Mouse (Mus musculus): ENCODE data around the gene Ceacam1. TPM values are rescaled to one million over a fixed set of nuclear protein-coding genes. Genes with fewer than 3 reads are reported as not detected.
A peak's percentile ranks its signal among the peaks of the same experiment; 100 is the strongest.
"Not testable (repeated sequence)": the region's sequence is repeated elsewhere in the genome, so short reads cannot be mapped to it uniquely, and the experiment has no call there.

The Ceacam1 gene
- total and polyA plus RNA-seq, 3 experiments = 8.4 to 45.0 (median 9.5) TPM

GRCm38 (mm10) chr7:25439978-25440815, 37.2 kb downstream of the Ceacam1 start:
- no peak for DNase-seq

- DNase-seq = no peak
These were observed 38.1 kb downstream of the Ceacam1 start for GRCm38 (mm10) chr7:25439124-25439822.

- DNase-seq = no peak
These were observed 40.7 kb downstream of the Ceacam1 start for GRCm38 (mm10) chr7:25436704-25437103.

- peak; percentile 23 for DNase-seq
These were observed 41.2 kb downstream of the Ceacam1 start for GRCm38 (mm10) chr7:25436226-25436625.

- no peak for DNase-seq
These were observed 41.9 kb downstream of the Ceacam1 start for GRCm38 (mm10) chr7:25435546-25435851.

GRCm38 (mm10) chr7:25434654-25435545, 42.5 kb downstream of the Ceacam1 start:
- DNase-seq = no peak

- no peak for DNase-seq
These were observed 43.4 kb downstream of the Ceacam1 start for GRCm38 (mm10) chr7:25433781-25434560.

- DNase-seq = no peak
These were observed 44.3 kb downstream of the Ceacam1 start for GRCm38 (mm10) chr7:25433007-25433541.

GRCm38 (mm10) chr7:25432381-25432780, 45.0 kb downstream of the Ceacam1 start:
- no peak for DNase-seq

GRCm38 (mm10) chr7:25429886-25430784, 47.3 kb downstream of the Ceacam1 start:
- no peak for DNase-seq

- no peak for DNase-seq
These were observed 49.1 kb downstream of the Ceacam1 start for GRCm38 (mm10) chr7:25428321-25428720.

- no peak for DNase-seq
These were observed 50.3 kb downstream of the Ceacam1 start for GRCm38 (mm10) chr7:25427144-25427543.

GRCm38 (mm10) chr7:25426380-25426779, 51.0 kb downstream of the Ceacam1 start:
- not testable (repeated sequence) for DNase-seq

GRCm38 (mm10) chr7:25424429-25424828, 53.0 kb downstream of the Ceacam1 start:
- DNase-seq = peak; percentile 76

- peak; percentile 16 for DNase-seq
These were observed 55.0 kb downstream of the Ceacam1 start for GRCm38 (mm10) chr7:25422286-25422841.

- DNase-seq = no peak
These were observed 57.5 kb downstream of the Ceacam1 start for GRCm38 (mm10) chr7:25419943-25420342.

- no peak for DNase-seq
These were observed 57.9 kb downstream of the Ceacam1 start for GRCm38 (mm10) chr7:25419536-25419935.

GRCm38 (mm10) chr7:25417597-25417996, 59.8 kb downstream of the Ceacam1 start:
- DNase-seq = peak; percentile 21

- no peak for DNase-seq
These were observed 64.5 kb downstream of the Ceacam1 start, which contains the start of gene Cxcl17 for GRCm38 (mm10) chr7:25412833-25413441. Gene Cxcl17 (minus strand): TSS chr7:25412886.

Measured in adrenal gland, adult 2 months (tissue).